Comparison of ENCODE assay signal across 8 mouse cellular contexts in genomic region chr2:153929871-153930413, GRCm38 (mm10). TPM values are rescaled to one million over a fixed set of nuclear protein-coding genes. Genes with fewer than 3 reads are reported as not detected.
DNase-seq lines count a peak whose midpoint lies in the region; ATAC-seq and TF ChIP-seq lines count a peak whose summit lies in the region.

No protein-coding gene starts in this region.

- H3K4me3 ChIP-seq in limb, embryonic 14.5 days (replicated peaks; ENCODE audit: low read length) = no peak overlapping the region
- no peak overlapping the region for H3K4me3 ChIP-seq in olfactory bulb, adult 2 months (ENCODE audit: insufficient read depth, low read depth, low read length)

- no peaks in the 10 kb centered on the region for H3K27me3 ChIP-seq in limb, embryonic 14.5 days (ENCODE audit: control insufficient read depth, insufficient read depth, low read length)

- no peaks in the 10 kb centered on the region for H3K9me3 ChIP-seq in limb, embryonic 14.5 days (ENCODE audit: control insufficient read depth, low read length)

- H3K27ac ChIP-seq in limb, embryonic 14.5 days (replicated peaks; ENCODE audit: low read depth, low read length) = no peak overlapping the region
- no peak overlapping the region for H3K27ac ChIP-seq in olfactory bulb, adult 2 months (ENCODE audit: insufficient read depth, low read depth, low read length)

- no peak for TF ChIP-seq POLR2A in limb, embryonic 14.5 days (IDR thresholded peaks at IDR 0.05; ENCODE audit: borderline replicate concordance, extremely low read depth, insufficient read depth, insufficient read length)
- no peak for TF ChIP-seq POLR2A in olfactory bulb, adult 2 months (IDR thresholded peaks at IDR 0.05; ENCODE audit: insufficient read depth, low read depth, low read length)

- no peak for ATAC-seq in limb, embryonic 14.5 days (ENCODE audit: low FRiP score, low read depth)

- H3K36me3 ChIP-seq in limb, embryonic 14.5 days (ENCODE audit: control insufficient read depth, insufficient read depth, low read length) = no peaks in the 10 kb centered on the region

- no peak overlapping the region for H3K9ac ChIP-seq in limb, embryonic 14.5 days (ENCODE audit: low read depth, low read length, severe bottlenecking)

- peak; percentile 15 to 53 for DNase-seq in left cerebral cortex, adult 18-20 months (ENCODE audit: low spot score in 2 of 2)
- DNase-seq in left cerebral cortex, postnatal 36 days (ENCODE audit: low spot score in 2 of 2) = no peak
- peak; percentile 28 for DNase-seq in WW6 (ENCODE audit: low read depth, low spot score)
- DNase-seq in cerebellum, adult 9-10 months = peak; percentile 63
- DNase-seq in gastrocnemius, postnatal 36 days = peak; percentile 11 to 22
- DNase-seq in limb, embryonic 14.5 days (ENCODE audit: low spot score) = peak; percentile 6
- peak; percentile 4 to 19 for DNase-seq in urinary bladder, postnatal 36 days (ENCODE audit: low spot score in 2 of 2)

- no peaks in the 10 kb centered on the region for H3K4me1 ChIP-seq in limb, embryonic 14.5 days (ENCODE audit: control insufficient read depth, insufficient read depth, low read length)
- peaks cover 4% of the 10 kb centered on the region; the same call in 1 of the 2 replicates for H3K4me1 ChIP-seq in olfactory bulb, adult 2 months (ENCODE audit: control insufficient read depth, insufficient read depth, low read length)

- intact Hi-C loops in left cerebral cortex, postnatal 36 days (cut with DNase I) = loop anchor here (5.0 kb wide), 2 partner anchors 123 to 263 kb away; no protein-coding TSS in a partner anchor
- intact Hi-C loops in gastrocnemius, postnatal 36 days (cut with DNase I) = loop anchor here (2.0 to 5.0 kb wide), 2 partner anchors 123 to 261 kb away; no protein-coding TSS in a partner anchor

- peak; percentile 36; the same call in 1 of the 2 replicates for TF ChIP-seq CTCF in olfactory bulb, adult 2 months (IDR thresholded peaks at IDR 0.05; ENCODE audit: insufficient read depth, low read depth, low read length)

- H3K4me2 ChIP-seq in limb, embryonic 14.5 days (replicated peaks; ENCODE audit: low read depth, low read length, severe bottlenecking) = no peak overlapping the region

- WGBS in limb, embryonic 14.5 days = 44% methylated on average over 3 of the region's 3 CpGs
- 37% methylated on average over 3 of the region's 3 CpGs for WGBS in olfactory bulb, adult 2 months

RNA-seq across cellular contexts. Expression of gene Bpifb4, which starts 8.1 kb away (rescaled TPM):
- not detected for total RNA-seq in left cerebral cortex, adult 18-20 months (2021)
- not detected for total RNA-seq in left cerebral cortex, postnatal 36 days (2021)
- total RNA-seq in gastrocnemius, postnatal 36 days (2021) = not detected
- polyA plus RNA-seq in limb, embryonic 14.5 days (2012; rRNA removed) = not detected in 2 replicates
- not detected in 2 replicates for polyA plus RNA-seq in limb, embryonic 14.5 days (2014; fragmentation: Nextera tagmentation; extraction: Ambion mirVana)
- polyA plus RNA-seq in olfactory bulb, adult 2 months (2012; ENCODE audit: insufficient read depth, insufficient read length, low replicate concordance, missing spikeins) = not detected in 2 replicates

RNA-seq across cellular contexts. Expression of gene Bpifb3, which starts 11.9 kb away (rescaled TPM):
- total RNA-seq in left cerebral cortex, adult 18-20 months (2021) = not detected
- not detected for total RNA-seq in left cerebral cortex, postnatal 36 days (2021)
- not detected for total RNA-seq in gastrocnemius, postnatal 36 days (2021)
- not detected in 2 replicates for polyA plus RNA-seq in limb, embryonic 14.5 days (2012; rRNA removed)
- not detected in 2 replicates for polyA plus RNA-seq in limb, embryonic 14.5 days (2014; fragmentation: Nextera tagmentation; extraction: Ambion mirVana)
- not detected in 2 replicates for polyA plus RNA-seq in olfactory bulb, adult 2 months (2012; ENCODE audit: insufficient read depth, insufficient read length, low replicate concordance, missing spikeins)

RNA-seq across cellular contexts. Expression of gene Bpifb6, which starts 29.8 kb away (rescaled TPM):
- total RNA-seq in left cerebral cortex, adult 18-20 months (2021) = not detected
- total RNA-seq in left cerebral cortex, postnatal 36 days (2021) = not detected
- total RNA-seq in gastrocnemius, postnatal 36 days (2021) = not detected
- polyA plus RNA-seq in limb, embryonic 14.5 days (2012; rRNA removed) = 0.12 TPM in 1 of 2 replicates, not detected in the other
- not detected in 2 replicates for polyA plus RNA-seq in limb, embryonic 14.5 days (2014; fragmentation: Nextera tagmentation; extraction: Ambion mirVana)
- polyA plus RNA-seq in olfactory bulb, adult 2 months (2012; ENCODE audit: insufficient read depth, insufficient read length, low replicate concordance, missing spikeins) = not detected in 2 replicates

RNA-seq across cellular contexts. Expression of gene Bpifa6, which starts 44.8 kb away (rescaled TPM):
- not detected for total RNA-seq in left cerebral cortex, adult 18-20 months (2021)
- total RNA-seq in left cerebral cortex, postnatal 36 days (2021) = not detected
- not detected for total RNA-seq in gastrocnemius, postnatal 36 days (2021)
- polyA plus RNA-seq in limb, embryonic 14.5 days (2012; rRNA removed) = not detected in 2 replicates
- polyA plus RNA-seq in limb, embryonic 14.5 days (2014; fragmentation: Nextera tagmentation; extraction: Ambion mirVana) = not detected in 2 replicates
- polyA plus RNA-seq in olfactory bulb, adult 2 months (2012; ENCODE audit: insufficient read depth, insufficient read length, low replicate concordance, missing spikeins) = not detected in 2 replicates

RNA-seq across cellular contexts. Expression of gene Bpifb2, which starts 55.1 kb away (rescaled TPM):
- total RNA-seq in left cerebral cortex, adult 18-20 months (2021) = not detected
- total RNA-seq in left cerebral cortex, postnatal 36 days (2021) = not detected
- total RNA-seq in gastrocnemius, postnatal 36 days (2021) = not detected
- 0.09 and 0.20 TPM in 2 replicates for polyA plus RNA-seq in limb, embryonic 14.5 days (2012; rRNA removed)
- not detected in 2 replicates for polyA plus RNA-seq in limb, embryonic 14.5 days (2014; fragmentation: Nextera tagmentation; extraction: Ambion mirVana)
- polyA plus RNA-seq in olfactory bulb, adult 2 months (2012; ENCODE audit: insufficient read depth, insufficient read length, low replicate concordance, missing spikeins) = not detected in 2 replicates

Comparison
In these comparisons a context has a peak if more than half of its experiments do, and no peak if none do; other contexts are left out.
1. DNase-seq: peak in left cerebral cortex, adult 18-20 months (2 of 2), WW6 (single experiment), cerebellum, adult 9-10 months (single experiment), gastrocnemius, postnatal 36 days (2 of 2), limb, embryonic 14.5 days (single experiment) and urinary bladder, postnatal 36 days (2 of 2); none in left cerebral cortex, postnatal 36 days (0 of 2).